Comparison of ENCODE assay signal across 21 mouse cellular contexts in the genomic region with DNA sequence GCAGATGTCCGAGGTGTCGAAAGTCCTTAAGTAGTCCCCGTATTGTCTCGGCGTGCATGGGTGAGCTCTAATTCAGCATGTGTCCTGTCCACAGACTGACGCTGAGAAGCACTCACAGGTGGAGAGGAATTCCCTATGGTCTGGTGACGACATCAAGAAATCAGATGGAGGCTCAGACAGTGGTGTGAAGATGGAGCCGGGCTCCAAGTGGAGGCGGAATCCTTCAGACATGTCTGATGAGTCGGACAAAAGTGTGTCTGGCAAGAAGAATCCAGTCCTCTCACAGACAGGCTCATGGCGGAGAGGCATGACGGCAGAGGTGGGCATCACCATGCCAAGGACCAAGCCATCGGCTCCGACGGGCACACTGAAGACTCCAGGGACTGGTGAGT.
DNase-seq lines count a peak whose midpoint lies in the region; ATAC-seq lines count a peak whose summit lies in the region.
"Had no signal": no experiment of that assay in that cellular context is flagged by ENCODE, and none has a peak within 500 bp of the region (broad histone marks: within the 10 kb centered on the region; RNA-seq: fewer than 3 reads in every experiment).

No protein-coding gene starts in this region.

- peak overlapping the region; percentile 89 for H3K27ac ChIP-seq in heart, embryonic 12.5 days (ENCODE audit: poor library complexity, severe bottlenecking)
- H3K27ac ChIP-seq in kidney, embryonic 16.5 days (ENCODE audit: low read length) = peak overlapping the region; percentile 6; the same call in 1 of the 2 replicates
- 0 out of 2 replicates have a peak overlapping the region, but pooled peaks have one; percentile 9 for H3K27ac ChIP-seq in midbrain, embryonic 13.5 days
- H3K27ac ChIP-seq in midbrain, embryonic 14.5 days (replicated peaks; ENCODE audit: low read depth, low read length) = no peak overlapping the region
- H3K27ac ChIP-seq: forebrain, embryonic 12.5 days; macrophage; neural tube, embryonic 15.5 days; stomach, postnatal 0 days had no signal

- no peaks in the 10 kb centered on the region for H3K9me3 ChIP-seq in heart, embryonic 12.5 days (replicated peaks)
- H3K9me3 ChIP-seq in kidney, embryonic 16.5 days (ENCODE audit: low read length) = no peaks in the 10 kb centered on the region
- no peaks in the 10 kb centered on the region for H3K9me3 ChIP-seq in midbrain, embryonic 13.5 days
- no peaks in the 10 kb centered on the region for H3K9me3 ChIP-seq in midbrain, embryonic 14.5 days (ENCODE audit: control insufficient read depth, low read length)
- H3K9me3 ChIP-seq: forebrain, embryonic 12.5 days; neural tube, embryonic 15.5 days had no signal

- no peak for DNase-seq in heart, postnatal 14 days
- no peak for DNase-seq in kidney, postnatal 10 days
- no peak for DNase-seq in midbrain, embryonic 14.5 days
- peak; percentile 25 for DNase-seq in retina, postnatal 1 day
- DNase-seq: cerebellum, adult 2 months; cerebellum, postnatal 36 days; gastrocnemius, postnatal 36 days; kidney, adult 2 months; kidney, postnatal 25 days; lung, adult 18-20 months; thymus, postnatal 25 days had no signal

- WGBS in heart, embryonic 12.5 days = 54% methylated on average over 15 of the region's 15 CpGs
- 66% methylated on average over 15 of the region's 15 CpGs for WGBS in kidney, embryonic 16.5 days
- WGBS in midbrain, embryonic 13.5 days = 71% methylated on average over 15 of the region's 15 CpGs
- 71% methylated on average over 15 of the region's 15 CpGs for WGBS in midbrain, embryonic 14.5 days

- H3K27me3 ChIP-seq in heart, embryonic 12.5 days (replicated peaks) = no peaks in the 10 kb centered on the region
- no peaks in the 10 kb centered on the region for H3K27me3 ChIP-seq in kidney, embryonic 16.5 days (ENCODE audit: insufficient read depth, low read length)
- H3K27me3 ChIP-seq in midbrain, embryonic 13.5 days = no peaks in the 10 kb centered on the region
- H3K27me3 ChIP-seq in midbrain, embryonic 14.5 days (ENCODE audit: control insufficient read depth, insufficient read depth, low read length) = no peaks in the 10 kb centered on the region
- H3K27me3 ChIP-seq: neural tube, embryonic 15.5 days had no signal

- H3K36me3 ChIP-seq in heart, embryonic 12.5 days = peaks cover 47% of the 10 kb centered on the region
- H3K36me3 ChIP-seq in kidney, embryonic 16.5 days (ENCODE audit: insufficient read depth, low read length) = peaks cover 34% of the 10 kb centered on the region
- peaks cover 22% of the 10 kb centered on the region for H3K36me3 ChIP-seq in midbrain, embryonic 13.5 days
- peaks cover 12% of the 10 kb centered on the region for H3K36me3 ChIP-seq in midbrain, embryonic 14.5 days (ENCODE audit: control insufficient read depth, insufficient read depth, low read length)
- H3K36me3 ChIP-seq: forebrain, embryonic 12.5 days had no signal

- peaks cover 52% of the 10 kb centered on the region for H3K4me1 ChIP-seq in heart, embryonic 12.5 days (replicated peaks)
- H3K4me1 ChIP-seq in kidney, embryonic 16.5 days (ENCODE audit: insufficient read depth, low read length) = peaks cover 27% of the 10 kb centered on the region
- H3K4me1 ChIP-seq in midbrain, embryonic 13.5 days (replicated peaks) = peaks cover 16% of the 10 kb centered on the region
- peaks cover 11% of the 10 kb centered on the region for H3K4me1 ChIP-seq in midbrain, embryonic 14.5 days (ENCODE audit: control insufficient read depth, insufficient read depth, low read length)

- no peak overlapping the region for H3K4me3 ChIP-seq in heart, embryonic 12.5 days
- H3K4me3 ChIP-seq in kidney, embryonic 16.5 days (ENCODE audit: low read length) = no peak overlapping the region
- no peak overlapping the region for H3K4me3 ChIP-seq in midbrain, embryonic 13.5 days (replicated peaks)
- H3K4me3 ChIP-seq in midbrain, embryonic 14.5 days (replicated peaks; ENCODE audit: low read depth, low read length) = no peak overlapping the region
- H3K4me3 ChIP-seq: forebrain, embryonic 12.5 days; neural tube, embryonic 15.5 days had no signal

- intact Hi-C loops in heart, postnatal 14 days (cut with DNase I) = no loop called here

- no peak for ATAC-seq in heart, embryonic 12.5 days (ENCODE audit: insufficient number of reproducible peaks, low FRiP score)
- no peak for ATAC-seq in kidney, embryonic 16.5 days (ENCODE audit: low FRiP score, low TSS enrichment)
- no peak for ATAC-seq in midbrain, embryonic 13.5 days
- ATAC-seq in midbrain, embryonic 14.5 days (ENCODE audit: low FRiP score, low TSS enrichment) = no peak
- ATAC-seq: inflammation-experienced regulatory T-cells, adult 6 months had no signal

- H3K4me2 ChIP-seq in heart, embryonic 12.5 days = peak overlapping the region; percentile 30; the same call in 1 of the 2 replicates
- H3K4me2 ChIP-seq in kidney, embryonic 16.5 days (replicated peaks; ENCODE audit: low read depth, low read length) = no peak overlapping the region
- H3K4me2 ChIP-seq in midbrain, embryonic 13.5 days (replicated peaks) = no peak overlapping the region
- no peak overlapping the region for H3K4me2 ChIP-seq in midbrain, embryonic 14.5 days (ENCODE audit: low read length)
- H3K4me2 ChIP-seq: forebrain, embryonic 12.5 days; liver, embryonic 11.5 days; midbrain, embryonic 11.5 days; neural tube, embryonic 15.5 days had no signal

- peak overlapping the region; percentile 46; the same call in 1 of the 2 replicates for H3K9ac ChIP-seq in heart, embryonic 12.5 days
- no peak overlapping the region for H3K9ac ChIP-seq in kidney, embryonic 16.5 days (replicated peaks; ENCODE audit: low read length)
- no peak overlapping the region for H3K9ac ChIP-seq in midbrain, embryonic 13.5 days (replicated peaks)
- no peak overlapping the region for H3K9ac ChIP-seq in midbrain, embryonic 14.5 days (replicated peaks; ENCODE audit: low read length)
- H3K9ac ChIP-seq: neural tube, embryonic 15.5 days had no signal
